Mouse (Mus musculus): Measurements from ENCODE around the gene Stac2. TPM values are rescaled to one million over a fixed set of nuclear protein-coding genes. Genes with fewer than 3 reads are reported as not detected.

The Stac2 gene
- polyA plus RNA-seq, 1 experiment: 1.2 TPM

DNA sequence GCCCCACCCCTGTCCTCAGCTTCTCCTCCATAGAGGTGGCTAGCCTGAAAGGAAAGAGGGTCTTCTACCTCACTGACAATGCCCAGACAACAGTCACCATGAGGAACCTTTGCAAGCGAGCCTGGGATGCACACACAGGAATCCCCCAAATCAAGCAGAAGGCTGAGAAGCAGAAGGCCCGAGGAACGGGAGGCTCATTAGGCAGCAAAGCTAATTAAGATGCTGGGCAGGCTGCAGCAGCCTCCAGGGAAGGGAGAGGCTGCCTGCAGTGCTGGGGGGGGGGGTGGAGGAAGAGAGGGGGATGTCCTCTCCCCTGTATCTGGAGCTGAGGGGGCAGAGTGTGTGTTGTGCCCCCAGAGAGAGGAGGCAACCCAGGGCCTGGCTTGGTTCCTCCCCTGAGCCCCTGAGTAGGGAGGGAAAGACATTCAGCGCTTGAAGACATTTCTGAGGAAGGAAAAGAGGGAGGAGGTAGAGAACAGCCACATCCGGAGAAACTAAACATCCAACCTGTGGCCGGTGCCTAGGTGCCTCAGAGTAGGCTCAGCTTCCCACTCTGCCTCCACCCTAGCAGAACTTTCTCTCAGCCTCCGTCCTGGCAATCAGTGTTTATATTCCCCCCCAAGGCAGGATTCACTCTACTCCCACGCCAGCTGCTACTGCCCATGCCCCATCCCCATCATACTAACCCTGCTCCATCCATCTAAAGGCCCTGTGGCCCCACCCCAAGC is 33.2 kb downstream of the Stac2 start:
- no peak for TF ChIP-seq CTCF (IDR thresholded peaks at IDR 0.05; ENCODE audit: insufficient read depth, low read length)
- no peak for TF ChIP-seq POLR2A (IDR thresholded peaks at IDR 0.05; ENCODE audit: borderline replicate concordance, extremely low read depth, low read depth, low read length)
- Histone ChIP-seq H3K4me1 (ENCODE audit: control insufficient read depth, insufficient read depth, low read length) (peaks cover 6% of the 10 kb centered on the region), H3K4me3 (replicated peaks; ENCODE audit: extremely low read depth, low read depth, low read length) (no peak overlapping the region)
- no peak for DNase-seq
- WGBS: 49% methylated on average over 8 of the region's 8 CpGs

DNA sequence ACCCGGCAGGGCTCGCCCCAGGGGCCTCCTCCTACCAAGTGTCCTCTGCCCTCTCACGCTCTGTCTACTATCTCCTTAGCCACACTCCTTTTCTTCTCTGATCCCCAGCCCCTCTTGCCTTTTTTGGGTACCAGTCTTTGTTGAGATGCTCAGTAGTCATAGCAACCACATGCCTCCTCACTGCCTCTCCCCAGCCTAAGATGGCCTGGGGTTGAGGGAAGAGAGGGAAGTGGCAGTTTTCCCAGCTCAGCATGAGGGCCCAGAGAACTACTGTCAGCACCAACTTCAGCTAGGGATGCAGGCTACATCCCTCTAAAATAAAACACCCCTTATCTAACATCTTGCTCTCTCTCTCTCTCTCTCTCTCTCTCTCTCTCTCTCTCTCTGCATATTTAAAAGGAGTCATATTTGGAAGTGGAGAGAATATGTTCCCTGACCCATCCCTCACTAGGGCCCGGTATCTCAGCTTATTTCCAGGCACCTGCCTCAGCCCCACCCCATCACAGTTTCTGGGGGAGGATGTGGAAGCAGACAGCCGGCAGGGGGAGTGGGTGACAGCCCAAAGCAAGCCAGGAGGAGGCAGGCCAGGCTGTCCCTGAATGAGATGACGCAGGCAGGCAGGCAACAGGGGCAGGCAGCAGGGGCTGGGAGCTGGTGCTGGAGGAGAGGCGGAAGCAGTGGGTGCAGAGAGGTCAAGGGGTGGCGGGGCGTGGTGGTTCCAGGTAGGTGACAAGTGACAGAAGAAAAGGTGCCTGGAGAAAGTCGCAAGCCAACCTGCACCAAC is 34.2 kb downstream of the Stac2 start:
- peaks cover 6% of the 10 kb centered on the region for H3K4me1 ChIP-seq (ENCODE audit: control insufficient read depth, insufficient read depth, low read length)
- WGBS: 46% methylated on average over 10 of the region's 10 CpGs
- no peak for DNase-seq
- TF ChIP-seq POLR2A (IDR thresholded peaks at IDR 0.05; ENCODE audit: borderline replicate concordance, extremely low read depth, low read depth, low read length) (no peak), CTCF (IDR thresholded peaks at IDR 0.05; ENCODE audit: insufficient read depth, low read length) (no peak)
- H3K4me3 ChIP-seq (replicated peaks; ENCODE audit: extremely low read depth, low read depth, low read length): no peak overlapping the region

DNA sequence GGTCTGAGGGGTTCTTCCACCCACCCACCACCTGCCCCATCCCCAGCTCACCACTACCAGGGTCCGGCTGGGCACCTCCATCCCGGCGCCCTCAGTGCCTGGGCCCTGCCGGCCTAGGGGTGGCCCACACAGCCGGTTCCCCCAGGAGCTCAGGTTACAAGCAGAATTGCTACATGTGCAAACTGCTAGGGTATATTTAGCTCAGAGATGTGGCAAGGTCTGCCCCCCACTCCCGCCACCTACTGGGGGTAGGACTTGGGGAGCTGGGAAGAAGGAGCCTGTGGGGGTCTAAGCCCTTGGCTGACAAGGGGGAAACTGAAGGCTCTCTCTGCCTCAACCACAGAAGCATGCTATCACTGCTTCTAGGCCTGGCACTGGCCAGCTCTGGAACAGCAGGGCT is 35.0 kb downstream of the Stac2 start:
- TF ChIP-seq CTCF (IDR thresholded peaks at IDR 0.05; ENCODE audit: insufficient read depth, low read length): no peak
- no peak for TF ChIP-seq POLR2A (IDR thresholded peaks at IDR 0.05; ENCODE audit: borderline replicate concordance, extremely low read depth, low read depth, low read length)
- no peak for DNase-seq
- Histone ChIP-seq H3K4me1 (ENCODE audit: control insufficient read depth, insufficient read depth, low read length) (peaks cover 6% of the 10 kb centered on the region), H3K4me3 (replicated peaks; ENCODE audit: extremely low read depth, low read depth, low read length) (no peak overlapping the region)
- 75% methylated on average over 6 of the region's 6 CpGs for WGBS

DNA sequence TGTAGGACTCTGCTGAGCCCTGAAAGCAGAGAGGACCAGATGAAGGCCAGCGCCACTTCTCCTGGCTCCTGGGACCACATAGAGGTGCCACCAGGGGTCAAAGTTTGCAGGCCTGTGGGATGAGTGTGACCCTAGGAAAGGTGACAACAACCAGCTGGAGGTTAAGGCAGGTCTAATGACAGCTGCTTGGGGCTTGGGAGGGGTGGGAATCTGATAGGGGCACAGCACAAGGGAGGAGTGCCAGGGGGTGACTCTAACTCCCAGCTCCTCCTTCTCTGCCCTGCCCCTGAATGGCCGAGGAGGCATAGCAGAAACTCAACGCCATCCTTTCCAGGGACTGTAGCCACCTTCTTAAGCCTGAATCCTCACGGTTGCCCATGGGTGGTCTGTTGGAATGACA is 36.4 kb downstream of the Stac2 start:
- no peak overlapping the region for H3K4me3 ChIP-seq (replicated peaks; ENCODE audit: extremely low read depth, low read depth, low read length)
- no peak for DNase-seq
- TF ChIP-seq POLR2A (IDR thresholded peaks at IDR 0.05; ENCODE audit: borderline replicate concordance, extremely low read depth, low read depth, low read length): no peak
- TF ChIP-seq CTCF (IDR thresholded peaks at IDR 0.05; ENCODE audit: insufficient read depth, low read length): no peak
- peaks cover 4% of the 10 kb centered on the region; the same call in 1 of the 2 replicates for H3K4me1 ChIP-seq (ENCODE audit: control insufficient read depth, insufficient read depth, low read length)
- 83% methylated on average over 4 of the region's 4 CpGs for WGBS

DNA sequence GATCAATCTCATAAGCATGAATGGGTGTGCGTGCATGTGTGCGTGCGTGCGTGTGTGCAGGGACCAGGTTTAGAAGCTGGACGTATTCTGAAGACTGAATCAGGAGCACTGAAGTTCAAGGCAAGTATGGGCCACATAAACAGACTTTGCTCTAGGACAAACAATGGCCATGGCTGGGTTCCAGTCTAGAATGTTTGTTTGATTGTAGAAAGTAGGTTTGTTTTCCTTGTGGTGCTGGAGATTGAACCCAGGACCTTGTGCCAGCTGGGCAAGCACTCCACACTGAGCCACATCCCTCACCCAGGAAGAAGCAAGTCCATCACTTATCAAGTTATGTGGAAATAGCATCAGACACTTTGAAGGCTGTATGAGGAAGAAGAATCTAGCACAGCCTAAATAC is 37.1 kb downstream of the Stac2 start:
- TF ChIP-seq POLR2A (IDR thresholded peaks at IDR 0.05; ENCODE audit: borderline replicate concordance, extremely low read depth, low read depth, low read length) (no peak), CTCF (IDR thresholded peaks at IDR 0.05; ENCODE audit: insufficient read depth, low read length) (no peak)
- Histone ChIP-seq H3K4me1 (ENCODE audit: control insufficient read depth, insufficient read depth, low read length) (no peaks in the 10 kb centered on the region), H3K4me3 (replicated peaks; ENCODE audit: extremely low read depth, low read depth, low read length) (no peak overlapping the region)
- WGBS: 68% methylated on average over 5 of the region's 5 CpGs
- no peak for DNase-seq

DNA sequence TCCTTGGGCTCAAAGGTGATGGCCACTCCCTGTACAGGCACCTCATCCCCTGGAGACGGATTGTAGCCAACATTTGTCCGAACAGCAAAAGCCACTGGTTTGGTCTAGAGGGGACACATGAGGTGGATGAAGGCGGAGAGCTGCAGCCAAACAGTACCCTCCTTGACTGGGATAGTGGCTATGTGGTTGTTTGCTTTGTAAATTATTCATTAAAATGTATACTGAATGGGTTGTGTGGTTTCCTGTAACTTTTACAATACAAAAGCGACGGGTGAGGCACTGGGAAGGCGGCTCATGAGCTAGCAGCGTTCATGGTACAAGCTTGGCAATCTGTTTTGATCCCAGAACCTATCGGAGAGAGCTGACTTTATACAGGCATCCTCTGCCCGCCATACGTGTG is 40.4 kb downstream of the Stac2 start:
- 85% methylated on average over 10 of the region's 10 CpGs for WGBS
- no peak for DNase-seq
- no peak overlapping the region for H3K4me3 ChIP-seq (replicated peaks; ENCODE audit: extremely low read depth, low read depth, low read length)
- no peaks in the 10 kb centered on the region for H3K4me1 ChIP-seq (ENCODE audit: control insufficient read depth, insufficient read depth, low read length)
- no peak for TF ChIP-seq CTCF (IDR thresholded peaks at IDR 0.05; ENCODE audit: insufficient read depth, low read length)
- no peak for TF ChIP-seq POLR2A (IDR thresholded peaks at IDR 0.05; ENCODE audit: borderline replicate concordance, extremely low read depth, low read depth, low read length)

DNA sequence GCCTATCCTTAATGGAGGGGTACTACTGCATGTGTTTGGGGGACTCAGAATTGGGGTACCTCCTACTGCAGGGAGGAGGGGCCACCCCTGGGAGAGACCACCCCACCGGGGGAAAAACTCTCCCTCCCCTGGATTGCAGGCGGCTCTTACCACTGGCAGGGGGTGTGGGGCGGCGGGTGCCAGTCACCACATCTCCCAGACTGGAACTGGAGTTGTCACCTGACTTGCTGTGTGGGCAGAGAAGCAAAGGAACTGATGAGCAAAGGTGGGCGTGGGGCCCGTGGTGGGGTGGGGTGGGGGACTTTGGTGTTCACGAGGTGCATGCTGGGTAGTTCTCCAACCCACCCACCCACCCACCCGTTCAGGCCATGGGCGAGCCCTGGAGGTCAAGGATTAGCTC is 41.5 kb downstream of the Stac2 start:
- TF ChIP-seq POLR2A (IDR thresholded peaks at IDR 0.05; ENCODE audit: borderline replicate concordance, extremely low read depth, low read depth, low read length) (no peak), CTCF (IDR thresholded peaks at IDR 0.05; ENCODE audit: insufficient read depth, low read length) (no peak)
- no peaks in the 10 kb centered on the region for H3K4me1 ChIP-seq (ENCODE audit: control insufficient read depth, insufficient read depth, low read length)
- no peak overlapping the region for H3K4me3 ChIP-seq (replicated peaks; ENCODE audit: extremely low read depth, low read depth, low read length)
- no peak for DNase-seq
- WGBS: 71% methylated on average over 9 of the region's 9 CpGs

DNA sequence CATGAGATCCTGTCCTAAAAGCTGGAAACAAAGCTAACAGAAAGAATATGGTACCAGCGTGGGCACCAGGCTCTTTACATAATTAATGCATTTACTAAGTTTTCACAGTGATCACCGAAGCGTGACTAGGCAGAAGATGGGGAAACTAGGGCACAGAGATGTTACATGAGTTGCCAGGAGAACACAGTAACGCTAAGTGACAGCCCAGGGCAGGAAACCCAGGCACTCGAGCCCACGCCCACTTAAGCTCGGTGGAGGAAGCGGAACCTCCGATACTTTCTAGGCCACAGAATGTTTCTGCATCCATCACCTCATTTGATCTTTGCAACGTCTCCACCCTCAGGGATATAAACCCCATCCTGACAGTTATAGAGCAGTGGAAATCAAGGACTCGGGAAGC is 45.2 kb downstream of the Stac2 start:
- 63% methylated on average over 11 of the region's 11 CpGs for WGBS
- TF ChIP-seq CTCF (IDR thresholded peaks at IDR 0.05; ENCODE audit: insufficient read depth, low read length): no peak
- no peak for TF ChIP-seq POLR2A (IDR thresholded peaks at IDR 0.05; ENCODE audit: borderline replicate concordance, extremely low read depth, low read depth, low read length)

DNA sequence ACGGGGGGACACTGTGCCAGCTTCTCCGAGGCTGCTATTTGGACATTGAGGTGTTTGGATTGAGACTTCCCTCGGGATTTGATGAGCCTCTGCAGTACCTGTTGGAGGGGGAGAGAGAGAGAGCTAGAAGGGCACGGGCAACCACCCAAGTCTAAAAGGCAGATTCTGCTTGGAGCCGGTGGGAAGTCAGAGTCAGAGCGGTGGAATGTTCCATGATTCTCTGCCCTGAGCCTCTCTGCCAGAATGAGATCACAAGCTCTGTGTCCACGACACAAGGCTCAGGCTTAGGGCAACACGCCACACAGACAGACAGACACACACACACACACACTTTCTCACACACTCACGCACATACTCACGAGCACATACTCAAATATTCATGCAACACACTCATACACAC is 47.6 kb downstream of the Stac2 start:
- 78% methylated on average over 10 of the region's 10 CpGs for WGBS
- no peak for TF ChIP-seq CTCF (IDR thresholded peaks at IDR 0.05; ENCODE audit: insufficient read depth, low read length)
- DNase-seq: no peak
- Histone ChIP-seq H3K4me1 (ENCODE audit: control insufficient read depth, insufficient read depth, low read length) (peaks cover 5% of the 10 kb centered on the region; the same call in 1 of the 2 replicates), H3K4me3 (replicated peaks; ENCODE audit: extremely low read depth, low read depth, low read length) (no peak overlapping the region)

More for the DNA sequence above, 45.2 kb downstream of the Stac2 start:
- no peak for DNase-seq
- H3K4me3 ChIP-seq (replicated peaks; ENCODE audit: extremely low read depth, low read depth, low read length): no peak overlapping the region
- H3K4me1 ChIP-seq (ENCODE audit: control insufficient read depth, insufficient read depth, low read length): no peaks in the 10 kb centered on the region; the same call in 1 of the 2 replicates

DNA sequence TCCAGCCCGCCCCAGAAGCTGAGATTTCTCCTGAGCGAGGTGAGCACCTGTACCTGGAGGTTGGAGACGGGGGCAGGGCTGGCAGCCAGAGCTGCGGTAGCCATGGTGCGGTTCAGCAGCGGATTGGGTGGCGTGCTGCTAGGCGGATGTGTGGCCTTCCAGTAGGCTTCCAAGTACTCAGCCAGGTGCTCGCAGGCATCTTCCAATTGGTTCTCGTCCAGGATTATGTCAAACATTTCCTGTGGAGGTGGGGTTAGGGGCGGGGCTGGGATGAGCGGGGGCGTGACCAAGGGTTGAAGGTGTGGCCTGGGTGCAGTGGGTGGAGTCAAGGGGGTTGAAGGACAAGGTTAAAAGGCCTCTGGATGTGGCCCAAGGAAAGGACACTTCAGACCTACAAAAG is 48.2 kb downstream of the Stac2 start:
- TF ChIP-seq POLR2A (IDR thresholded peaks at IDR 0.05; ENCODE audit: borderline replicate concordance, extremely low read depth, low read depth, low read length): no peak
- no peak for TF ChIP-seq CTCF (IDR thresholded peaks at IDR 0.05; ENCODE audit: insufficient read depth, low read length)
- no peak overlapping the region for H3K4me3 ChIP-seq (replicated peaks; ENCODE audit: extremely low read depth, low read depth, low read length)
- WGBS: 63% methylated on average over 13 of the region's 13 CpGs
- H3K4me1 ChIP-seq (ENCODE audit: control insufficient read depth, insufficient read depth, low read length): peaks cover 5% of the 10 kb centered on the region; the same call in 1 of the 2 replicates
- DNase-seq: no peak

Measured in lung, adult 2 months (tissue).